Mouse (Mus musculus) CH12.LX (cell line): ENCODE measurements around the gene Arid1a. TPM values are rescaled to one million over a fixed set of nuclear protein-coding genes. Genes with fewer than 3 reads are reported as not detected.

Experiments
- DNase-seq: peaks from one replicate; pipeline ENCODE4 v3.0.0-alpha.2; 2013; ENCODE audit errors: extremely low read depth
- H3K27ac ChIP-seq: 2 replicates; pipeline ENCODE4 v1.5.1; 2012; ENCODE audit warnings: low read depth, mild to moderate bottlenecking, control low read depth, moderate library complexity; ENCODE audit not compliant: insufficient read depth
- H3K27me3 ChIP-seq: replicated peaks from 2 replicates; pipeline ENCODE3; 2012; ENCODE audit warnings: inconsistent platforms
- H3K36me3 ChIP-seq, 2 experiments: replicated peaks in 1 of 2; 2 replicates each; pipeline versions ENCODE3 to v1.6.1; 2012; ENCODE audit warnings: inconsistent platforms in 1 of 2, low read length in 1 of 2, mild to moderate bottlenecking in 1 of 2, mixed read lengths in 1 of 2, moderate library complexity in 1 of 2; ENCODE audit not compliant: control insufficient read depth in 1 of 2, insufficient read depth in 1 of 2
- H3K4me1 ChIP-seq, 2 experiments: 2 replicates each; pipeline ENCODE4 v1.6.1; 2012; ENCODE audit warnings: inconsistent platforms in 1 of 2, moderate library complexity in 1 of 2; ENCODE audit not compliant: insufficient read depth in 2 of 2, control insufficient read depth in 1 of 2
- H3K4me2 ChIP-seq: 2 replicates; pipeline ENCODE4 v1.6.1; 2012; ENCODE audit warnings: low read depth, mild to moderate bottlenecking, control low read depth; ENCODE audit not compliant: poor library complexity, insufficient read depth, severe bottlenecking
- H3K4me3 ChIP-seq, 3 experiments: fragments of 150-350 bp in 1 of 3; sonication (generic) in 1 of 3; replicated peaks in 1 of 3; 2 replicates each; pipeline versions ENCODE3 to v1.5.1; 2011 to 2012; ENCODE audit warnings: low read depth in 2 of 3, low read length in 2 of 3, mild to moderate bottlenecking in 2 of 3, moderate library complexity in 2 of 3, control low read depth in 1 of 3, improper control_type of control experiment in 1 of 3, inconsistent platforms in 1 of 3, mixed read lengths in 1 of 3; ENCODE audit not compliant: poor library complexity in 1 of 3
- H3K79me2 ChIP-seq: replicated peaks from 2 replicates; pipeline ENCODE4 v1.6.1; 2012; ENCODE audit warnings: mild to moderate bottlenecking, moderate library complexity; ENCODE audit not compliant: control insufficient read depth, poor library complexity, insufficient read depth, severe bottlenecking; ENCODE audit errors: extremely low read depth
- H3K9ac ChIP-seq: 2 replicates; pipeline ENCODE4 v1.6.1; 2012; ENCODE audit warnings: low read depth, mild to moderate bottlenecking, control low read depth, moderate library complexity; ENCODE audit not compliant: insufficient read depth
- H3K9me3 ChIP-seq: replicated peaks from 2 replicates; pipeline ENCODE3; 2012; ENCODE audit warnings: low read length, inconsistent platforms, mixed read lengths
- BHLHE40 ChIP-seq: IDR thresholded peaks from 2 replicates; pipeline ENCODE4 v1.6.1; 2011; ENCODE audit warnings: mild to moderate bottlenecking, low read depth, low read length, improper control_type of control experiment
- CHD2 ChIP-seq: IDR thresholded peaks from 2 replicates; pipeline ENCODE4 v1.6.1; 2011; ENCODE audit warnings: low read length, improper control_type of control experiment
- CTCF ChIP-seq, 2 experiments: IDR thresholded peaks in 1 of 2; conservative IDR thresholded peaks in 1 of 2; 2 replicates each; pipeline ENCODE4 v1.5.1; 2011 to 2012; ENCODE audit warnings: low read depth in 2 of 2, low read length in 2 of 2, improper control_type of control experiment in 1 of 2, inconsistent platforms in 1 of 2, mild to moderate bottlenecking in 1 of 2, moderate library complexity in 1 of 2
- E2F4 ChIP-seq: IDR thresholded peaks from 2 replicates; pipeline ENCODE4 v1.6.1; 2011; ENCODE audit warnings: low read depth, low read length, improper control_type of control experiment; ENCODE audit not compliant: insufficient replicate concordance
- ELF1 ChIP-seq: IDR thresholded peaks from 2 replicates; pipeline ENCODE4 v1.6.1; 2014; ENCODE audit warnings: low read depth, mild to moderate bottlenecking, inconsistent platforms, low read length, improper control_type of control experiment
- EP300 ChIP-seq: IDR thresholded peaks from 2 replicates; pipeline ENCODE4 v1.6.1; 2011; ENCODE audit warnings: low read length, improper control_type of control experiment
- ETS1 ChIP-seq: conservative IDR thresholded peaks from 2 replicates; pipeline ENCODE4 v1.6.1; 2012; ENCODE audit warnings: low read depth, mild to moderate bottlenecking, inconsistent platforms, low read length, improper control_type of control experiment, moderate library complexity
- GABPA ChIP-seq: IDR thresholded peaks from 2 replicates; pipeline ENCODE4 v1.6.1; 2012; ENCODE audit warnings: low read depth, low read length, improper control_type of control experiment, inconsistent platforms; ENCODE audit not compliant: insufficient replicate concordance
- IRF4 ChIP-seq: IDR thresholded peaks from 2 replicates; pipeline ENCODE4 v1.6.1; 2014; ENCODE audit warnings: low read depth, mild to moderate bottlenecking, inconsistent platforms, low read length, improper control_type of control experiment
- JUND ChIP-seq: conservative IDR thresholded peaks from 2 replicates; pipeline ENCODE4 v1.6.1; 2011; ENCODE audit warnings: low read depth, low read length, improper control_type of control experiment
- KAT2A ChIP-seq: IDR thresholded peaks from 2 replicates; pipeline ENCODE4 v1.6.1; 2012; ENCODE audit warnings: low read length, improper control_type of control experiment, inconsistent platforms; ENCODE audit not compliant: insufficient replicate concordance
- MAZ ChIP-seq: IDR thresholded peaks from 2 replicates; pipeline ENCODE4 v1.6.1; 2012; ENCODE audit warnings: low read depth, mild to moderate bottlenecking, inconsistent platforms, low read length, improper control_type of control experiment, moderate library complexity
- MEF2A ChIP-seq: IDR thresholded peaks from 2 replicates; pipeline ENCODE4 v1.6.1; 2014; ENCODE audit warnings: low read depth, mild to moderate bottlenecking, inconsistent platforms, low read length, improper control_type of control experiment, borderline replicate concordance
- MXI1 ChIP-seq: IDR thresholded peaks from 2 replicates; pipeline ENCODE4 v1.6.1; 2011; ENCODE audit warnings: mild to moderate bottlenecking, low read depth, low read length, improper control_type of control experiment
- NRF1 ChIP-seq: IDR thresholded peaks from 2 replicates; pipeline ENCODE4 v1.6.1; 2014; ENCODE audit warnings: low read depth, mild to moderate bottlenecking, inconsistent platforms, low read length, improper control_type of control experiment, moderate library complexity
- PAX5 ChIP-seq: IDR thresholded peaks from 2 replicates; pipeline ENCODE4 v1.6.1; 2012; ENCODE audit warnings: low read length, inconsistent platforms, mixed read lengths
- POLR2AphosphoS2 ChIP-seq: IDR thresholded peaks from 2 replicates; pipeline ENCODE4 v1.6.1; 2011; ENCODE audit warnings: low read depth, low read length, improper control_type of control experiment
- RAD21 ChIP-seq: IDR thresholded peaks from 2 replicates; pipeline ENCODE4 v1.6.1; 2011; ENCODE audit warnings: low read depth, mild to moderate bottlenecking, low read length, improper control_type of control experiment, moderate library complexity
- SIN3A ChIP-seq: IDR thresholded peaks from 2 replicates; pipeline ENCODE4 v1.6.1; 2012; ENCODE audit warnings: low read length, improper control_type of control experiment, inconsistent platforms
- SMC3 ChIP-seq: IDR thresholded peaks from 2 replicates; pipeline ENCODE4 v1.6.1; 2011; ENCODE audit warnings: low read depth, low read length, improper control_type of control experiment
- TBP ChIP-seq: conservative IDR thresholded peaks from 2 replicates; pipeline ENCODE4 v1.6.1; 2011; ENCODE audit warnings: low read depth, low read length, improper control_type of control experiment
- TCF12 ChIP-seq: IDR thresholded peaks from 2 replicates; pipeline ENCODE4 v1.6.1; 2014; ENCODE audit warnings: low read depth, mild to moderate bottlenecking, inconsistent platforms, low read length, improper control_type of control experiment
- USF1 ChIP-seq: IDR thresholded peaks from 2 replicates; pipeline ENCODE4 v1.6.1; 2014; ENCODE audit warnings: low read depth, mild to moderate bottlenecking, inconsistent platforms, low read length, improper control_type of control experiment
- dilution Hi-C: fragments of 300-500 bp; cut with MboI; formaldehyde crosslinking; loops from 2 replicates; pipeline ENCODE4 v1.14.3; 2020; ENCODE audit warnings: low sequenced_read_pairs; ENCODE audit not compliant: extremely low pct_unique_long_range_greater_than_20kb, extremely low pct_ligation_motif_present
- in situ Hi-C: fragments of 300-500 bp; cut with MboI; formaldehyde crosslinking; loops from 3 replicates; pipeline ENCODE4 v1.14.3; 2019; ENCODE audit warnings: low sequenced_read_pairs, low pct_ligation_motif_present, low pct_unique_long_range_greater_than_20kb, mixed read lengths
- polyA plus RNA-seq: library from polyadenylated mRNA; unstranded; fragments of >175 nt; gene quantifications from 2 replicates; pipeline ENCODE4 v1.2.1, GENCODE M21; 2012; ENCODE audit warnings: low read depth; ENCODE audit not compliant: insufficient read length
- total RNA-seq, 2 experiments: library from RNA; depleted of rRNA; stranded (reverse); fragments of 300-350 nt in 1 of 2; fragments of >200 nt in 1 of 2; gene quantifications; 2 replicates each; pipeline ENCODE4 v1.2.3; 2012 to 2014

Gene Arid1a
- total and polyA plus RNA-seq, 3 experiments, result 6.4 to 47.1 (median 19.1) TPM

DNA sequence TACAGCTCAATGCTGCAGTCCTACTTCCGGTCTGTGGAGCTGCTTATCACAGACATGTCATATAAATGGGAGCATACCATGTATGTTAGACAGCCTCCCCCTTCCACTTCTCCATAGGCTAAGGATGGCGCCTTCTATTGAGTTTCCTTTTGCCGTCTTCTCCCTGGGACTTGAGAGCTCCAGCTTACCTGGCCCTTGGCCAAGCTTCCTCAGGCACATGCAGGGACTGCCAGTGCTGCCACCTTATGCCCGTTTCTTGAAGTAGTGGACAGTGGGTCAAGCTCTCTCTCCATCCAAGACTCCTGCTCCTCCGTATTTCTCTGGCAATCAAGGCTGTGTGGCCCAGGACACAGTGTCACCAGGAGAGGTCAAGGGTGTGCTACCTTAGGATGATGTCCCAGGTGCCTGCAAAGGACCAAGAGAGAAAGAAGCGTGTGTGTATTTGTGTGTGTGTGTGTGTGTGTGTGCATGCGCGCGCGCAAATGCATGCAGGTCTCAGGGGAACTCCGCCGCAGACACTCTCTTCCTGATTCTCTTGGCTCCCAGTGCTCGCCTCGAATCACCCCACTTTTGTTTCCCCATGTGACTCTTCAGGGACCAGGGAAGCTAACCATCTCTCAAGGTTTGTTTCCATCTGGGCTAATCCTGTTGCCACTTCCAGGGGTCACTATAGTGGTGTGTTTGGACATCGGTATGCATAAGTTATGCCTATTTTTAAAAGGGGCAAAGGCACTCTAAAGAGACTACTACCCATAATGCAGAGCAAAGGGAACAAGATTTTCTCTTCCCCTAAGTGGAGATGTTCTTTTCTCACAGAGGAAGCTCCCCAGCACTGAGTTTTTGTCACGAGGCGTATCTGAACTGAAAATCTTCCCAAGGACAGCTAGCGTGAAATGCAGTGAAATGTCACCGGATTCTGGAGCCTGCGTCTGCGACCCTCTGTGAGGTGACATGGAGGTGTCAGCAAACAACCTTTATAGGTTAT, 18.3 kb upstream of the Arid1a start:
- no peaks in the 10 kb centered on the region for H3K36me3 ChIP-seq
- in situ Hi-C loops (no loop called here), dilution Hi-C loops (no loop called here)
- no peak overlapping the region for H3K9ac ChIP-seq
- H3K79me2 ChIP-seq, result no peaks in the 10 kb centered on the region
- no peak; the same call in 1 of the 2 replicates for TF ChIP-seq MEF2A
- TF ChIP-seq MXI1, result 0 out of 2 replicates have a peak, but pooled peaks have one; percentile 10
- peak; percentile 30; the same call in 1 of the 2 replicates for TF ChIP-seq TCF12
- TF ChIP-seq GABPA, result no peak
- TF ChIP-seq JUND, result no peak
- TF ChIP-seq BHLHE40, result 0 out of 2 replicates have a peak, but pooled peaks have one; percentile 12
- TF ChIP-seq SMC3, result peak; percentile 34
- TF ChIP-seq PAX5, result no peak
- no peak for TF ChIP-seq MAZ
- peak; percentile 75 for TF ChIP-seq NRF1
- no peak for TF ChIP-seq EP300
- TF ChIP-seq USF1, result peak; percentile 10; the same call in 1 of the 2 replicates
- TF ChIP-seq IRF4, result 0 out of 2 replicates have a peak, but pooled peaks have one; percentile 57
- no peak for TF ChIP-seq POLR2AphosphoS2
- TF ChIP-seq E2F4, result no peak
- TF ChIP-seq TBP, result no peak
- TF ChIP-seq RAD21, result peak; percentile 22
- peak; percentile 73 for TF ChIP-seq ELF1
- TF ChIP-seq CTCF (conservative IDR thresholded peaks at IDR 0.05 in 1 of 2, IDR thresholded peaks at IDR 0.05 in 1 of 2; ENCODE audit: low read depth in 2 of 2, low read length in 2 of 2), result peak in 1 of 2 experiments; percentile 53; a peak in 2 of 4 replicates
- no peak for TF ChIP-seq CHD2
- no peak; the same call in 1 of the 2 replicates for TF ChIP-seq ETS1
- no peak for TF ChIP-seq SIN3A
- no peak for TF ChIP-seq KAT2A
- DNase-seq, result no peak
- no peaks in the 10 kb centered on the region for H3K27me3 ChIP-seq
- H3K4me3 ChIP-seq, result peak overlapping the region in 1 of 3 experiments; percentile 46
- peaks cover 4 to 11% of the 10 kb centered on the region in 2 experiments; a peak in 3 of 4 replicates for H3K4me1 ChIP-seq
- H3K27ac ChIP-seq, result no peak overlapping the region; the same call in 1 of the 2 replicates
- no peaks in the 10 kb centered on the region for H3K9me3 ChIP-seq
- peak overlapping the region; percentile 77 for H3K4me2 ChIP-seq
